Mouse (Mus musculus) cerebellum, adult 9-11 months (tissue): ENCODE data around the gene Ccdc106.
"Not testable (repeated sequence)": the region's sequence is repeated elsewhere in the genome, so short reads cannot be mapped to it uniquely, and the experiment has no call there.

Experiments
- DNase-seq: peaks from one replicate; pipeline ENCODE4 v3.0.0; 2022

Ccdc106 gene

DNA sequence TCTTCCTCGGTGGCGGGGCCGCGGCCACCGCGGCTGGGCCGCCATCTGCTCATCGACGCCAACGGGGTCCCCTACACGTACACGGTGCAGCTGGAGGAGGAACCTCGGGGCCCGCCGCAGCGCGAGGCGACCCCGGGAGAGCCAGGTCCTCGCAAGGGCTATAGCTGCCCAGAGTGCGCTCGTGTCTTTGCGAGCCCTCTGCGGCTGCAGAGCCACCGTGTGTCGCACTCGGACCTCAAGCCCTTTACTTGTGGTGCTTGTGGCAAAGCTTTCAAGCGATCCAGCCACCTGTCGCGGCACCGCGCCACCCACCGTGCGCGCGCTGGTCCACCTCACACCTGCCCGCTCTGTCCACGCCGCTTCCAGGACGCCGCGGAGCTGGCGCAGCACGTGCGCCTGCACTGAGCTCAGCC lies 32.6 kb downstream of the Ccdc106 start:
- DNase-seq, result peak; percentile 62

DNA sequence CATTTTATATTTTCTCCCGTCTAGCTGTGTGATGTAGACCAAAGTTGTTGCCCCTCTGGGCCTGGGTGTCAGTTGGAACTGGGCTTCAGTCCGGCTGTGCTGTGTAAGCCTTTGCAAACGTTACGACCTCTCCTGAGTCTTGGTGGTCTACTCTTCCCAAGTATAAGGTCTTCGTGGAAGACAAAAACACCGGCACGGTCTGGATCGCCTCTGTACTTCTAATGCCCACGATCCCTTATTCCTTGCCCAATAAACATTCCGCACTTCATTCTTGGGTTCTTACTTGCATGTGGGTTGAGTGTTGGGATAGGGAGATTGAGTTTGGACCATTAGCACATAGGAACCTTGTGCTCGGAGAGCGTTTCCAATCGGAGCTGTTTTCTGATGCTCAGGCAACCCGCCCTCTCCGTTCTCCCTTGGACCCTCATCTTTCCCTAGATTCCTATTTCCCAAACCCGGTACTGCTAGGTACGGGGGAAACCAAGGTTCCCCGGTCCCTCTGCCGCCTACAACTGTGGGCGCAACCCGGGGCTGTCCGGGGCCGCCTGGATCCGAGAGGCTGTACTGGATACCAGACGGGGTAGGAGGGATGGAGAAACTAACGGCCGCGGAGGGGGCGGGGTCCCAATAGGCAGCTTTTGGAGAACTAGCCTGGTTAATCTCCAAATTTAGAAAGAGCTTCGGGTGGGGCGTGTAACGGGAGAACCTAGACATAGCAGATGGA lies 33.3 kb downstream of the Ccdc106 start:
- peak; percentile 50 for DNase-seq

DNA sequence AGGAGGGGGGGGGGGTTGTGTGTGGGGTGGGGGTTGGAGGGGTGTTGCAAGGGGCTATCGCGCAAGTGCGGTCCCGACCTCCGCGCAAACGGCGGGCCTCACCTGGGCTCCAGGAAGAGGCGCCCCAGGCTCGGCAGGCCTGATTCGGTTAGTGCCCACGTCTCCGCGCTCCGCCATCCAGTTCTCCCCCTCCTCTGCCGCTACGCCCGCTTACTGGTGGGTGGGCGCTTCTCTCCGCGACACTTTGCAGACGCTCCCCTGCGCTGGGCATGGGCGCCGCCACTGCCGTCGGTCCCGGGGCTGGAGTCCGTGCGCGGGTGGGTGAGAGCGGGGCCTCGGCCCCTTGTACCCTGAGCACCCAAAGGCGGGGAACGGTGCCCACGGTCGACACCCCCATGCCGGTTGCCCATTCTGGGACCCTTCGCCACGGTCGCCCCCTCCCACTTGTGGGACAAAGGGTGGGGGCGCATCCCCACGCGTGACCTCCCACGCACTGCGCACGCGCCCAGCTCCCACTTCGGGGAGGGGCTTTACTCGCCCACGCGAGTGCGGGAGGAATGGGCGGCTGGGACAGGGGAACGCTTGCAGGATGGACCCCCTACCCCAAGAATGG lies 36.4 kb downstream of the Ccdc106 start:
- peak; percentile 78 for DNase-seq

DNA sequence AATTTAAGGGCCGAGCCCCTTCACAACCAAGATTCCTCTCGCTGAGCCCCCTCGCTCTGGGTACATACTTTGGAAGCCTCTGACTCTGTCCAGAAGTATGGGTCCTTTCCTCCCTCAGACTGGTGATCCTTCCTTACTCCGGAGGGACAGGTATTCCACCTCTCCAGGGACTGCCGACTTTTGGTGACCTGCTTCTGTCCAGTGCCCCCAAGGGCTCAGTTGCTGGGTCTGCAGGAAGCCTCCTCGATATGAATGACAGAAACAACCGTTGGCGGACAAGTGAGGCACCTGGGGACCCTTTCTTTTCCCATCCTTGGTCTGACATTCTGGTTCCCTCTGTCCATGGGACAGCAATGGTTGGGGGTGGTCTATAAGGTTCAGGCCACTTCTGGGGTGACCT lies 37.0 kb downstream of the Ccdc106 start:
- no peak for DNase-seq

DNA sequence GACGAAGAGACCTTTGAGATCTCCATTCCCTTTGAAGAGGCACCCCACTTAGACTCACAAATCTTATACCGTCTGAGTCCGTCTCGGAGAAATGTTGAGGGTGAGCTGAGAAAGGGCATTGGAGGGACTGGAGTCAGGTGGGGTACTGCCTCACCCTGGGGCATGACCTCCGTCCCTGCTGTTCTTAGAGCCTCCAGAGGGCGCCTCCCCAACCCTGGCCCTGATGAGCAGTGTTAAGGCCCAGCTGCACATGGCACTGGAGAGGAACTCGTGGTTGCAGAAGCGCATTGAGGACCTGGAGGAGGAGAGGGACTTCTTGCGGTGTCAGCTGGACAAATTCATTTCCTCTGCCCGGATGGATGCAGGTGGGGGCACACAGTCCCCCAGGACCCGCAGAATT lies 37.5 kb downstream of the Ccdc106 start:
- DNase-seq, result no peak

DNA sequence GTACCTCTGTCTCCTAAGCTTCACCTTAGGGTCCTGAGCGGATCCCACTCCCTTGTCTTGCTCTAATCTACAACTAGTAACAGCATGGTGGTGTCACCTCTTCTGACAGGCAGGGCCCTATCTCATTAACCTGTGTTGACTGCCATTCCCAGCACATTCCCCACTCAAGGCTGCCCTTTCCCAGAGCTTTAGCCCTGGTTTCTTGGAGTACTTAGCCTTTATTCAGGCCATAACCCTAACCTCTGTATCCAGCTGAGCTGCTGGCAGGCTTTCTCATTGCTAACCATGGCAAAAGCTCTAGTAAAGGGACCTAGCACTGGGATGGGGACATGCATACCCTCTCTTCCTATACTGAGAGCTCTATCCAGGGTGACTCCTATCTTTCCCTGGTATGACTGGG lies 38.3 kb downstream of the Ccdc106 start:
- no peak for DNase-seq

DNA sequence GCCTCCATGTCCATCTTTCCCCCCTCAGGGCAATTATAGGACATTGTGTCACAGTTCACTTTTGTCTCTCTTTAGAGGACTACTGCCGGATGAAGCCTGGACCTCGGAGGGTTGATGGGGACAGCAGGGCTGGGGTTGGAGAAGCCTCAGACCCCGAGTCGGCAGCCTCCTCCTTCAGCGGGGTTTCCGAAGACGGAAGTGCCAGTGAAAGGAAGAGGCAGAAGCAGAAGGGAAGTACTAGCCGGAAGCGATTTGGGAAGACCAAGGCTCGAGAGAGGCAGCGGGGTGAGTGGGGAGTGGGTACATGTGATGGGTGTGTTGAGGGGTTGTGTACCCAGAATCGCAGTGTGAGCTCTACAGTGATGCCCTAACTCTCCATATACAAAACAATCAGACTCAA lies 39.1 kb downstream of the Ccdc106 start:
- peak; percentile 73 for DNase-seq

DNA sequence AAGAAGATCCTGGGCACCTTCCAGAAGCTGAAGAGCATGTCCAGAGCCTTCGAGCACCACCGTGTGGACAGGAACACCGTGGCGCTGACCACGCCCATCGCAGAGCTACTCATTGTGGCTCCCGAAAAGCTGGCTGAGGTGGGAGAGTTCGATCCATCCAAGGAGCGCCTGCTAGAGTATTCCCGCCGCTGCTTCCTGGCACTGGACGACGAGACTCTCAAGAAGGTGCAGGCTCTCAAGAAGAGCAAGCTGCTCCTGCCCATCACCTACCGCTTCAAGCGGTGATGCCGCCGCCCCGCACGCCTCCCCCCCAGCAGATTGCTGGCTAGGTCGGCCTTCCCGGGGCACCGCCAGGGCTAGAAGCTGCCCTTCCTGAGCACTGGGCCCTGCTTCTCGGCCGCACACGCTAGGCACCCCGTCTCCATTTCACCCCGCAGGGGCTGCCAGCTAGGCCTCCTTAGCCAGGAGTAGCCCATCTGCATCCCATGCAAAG lies 39.9 kb downstream of the Ccdc106 start:
- peak; percentile 94 for DNase-seq

DNA sequence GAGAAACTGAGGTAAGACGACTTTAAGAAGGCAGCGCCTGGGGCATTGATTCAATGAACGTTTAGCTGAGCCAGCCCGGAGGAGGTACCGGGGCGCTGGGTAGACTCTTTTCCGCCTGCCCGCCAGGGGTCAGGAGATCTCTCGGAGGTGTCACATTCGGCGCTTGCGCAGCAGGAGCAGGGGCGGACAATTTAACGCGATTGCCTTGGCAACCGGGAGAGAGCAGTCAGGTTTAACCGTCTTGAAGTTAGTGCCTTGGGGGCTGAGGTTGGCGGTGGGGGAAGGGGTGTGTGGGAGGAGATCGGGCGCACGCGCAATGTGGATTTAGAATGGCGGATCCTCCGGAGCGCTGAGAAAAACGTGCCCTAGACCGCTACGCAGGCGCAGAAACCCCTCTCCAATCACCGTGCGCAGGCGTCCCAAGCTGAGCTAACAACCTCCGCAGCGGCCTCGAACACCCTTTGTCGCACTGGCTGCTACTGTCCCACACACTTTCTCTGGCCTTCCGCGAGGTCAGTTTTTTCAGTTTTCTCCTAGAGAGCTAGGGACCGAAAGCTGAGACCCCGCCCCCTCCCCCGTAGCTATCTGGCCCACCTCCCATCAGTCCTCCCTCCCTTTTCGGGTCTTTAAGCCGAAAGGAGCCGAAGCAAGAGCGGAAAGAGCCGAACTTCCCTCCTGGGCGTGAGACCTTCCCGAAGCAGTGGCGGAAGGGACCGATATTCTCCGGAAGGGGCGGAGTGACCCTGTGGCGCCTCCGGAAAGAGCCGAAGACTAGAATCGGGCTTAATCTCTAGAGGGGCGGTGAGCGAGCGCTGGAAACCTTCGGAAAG lies 40.8 kb downstream of the Ccdc106 start:
- DNase-seq, result peak; percentile 98

DNA sequence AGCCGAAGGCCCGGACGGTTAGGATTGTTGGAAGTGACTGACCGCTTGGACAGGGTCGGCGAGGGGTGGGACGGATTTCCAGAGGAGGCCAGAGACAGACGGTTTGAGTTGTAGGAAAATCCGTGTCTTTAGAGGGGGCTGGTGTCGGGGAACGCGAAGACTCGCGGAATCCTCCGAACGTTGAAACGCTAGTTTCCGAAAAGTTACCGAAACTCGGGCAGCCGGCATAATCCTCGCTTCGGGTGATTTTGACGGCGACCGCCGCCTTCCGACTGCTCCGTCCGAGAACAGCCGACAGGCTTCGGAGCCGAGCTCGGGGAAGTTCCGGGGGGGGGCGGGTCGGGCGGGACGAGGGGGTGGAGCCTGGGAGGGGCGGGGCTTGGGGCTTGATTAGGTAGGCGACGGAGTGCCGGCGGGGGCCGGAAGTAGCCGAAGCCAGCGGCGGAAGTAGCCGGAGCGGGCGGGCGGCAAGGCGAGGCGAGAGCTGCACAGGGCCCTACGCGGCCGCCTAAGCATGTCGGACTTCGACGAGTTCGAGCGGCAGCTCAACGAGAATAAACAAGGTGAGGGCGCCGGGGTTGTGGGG lies 41.5 kb downstream of the Ccdc106 start, which contains the start of gene U2af2:
Gene U2af2, plus strand, starts transcription at position 370 of the 586 bp plus-strand sequence.
- peak; percentile 96 for DNase-seq

DNA sequence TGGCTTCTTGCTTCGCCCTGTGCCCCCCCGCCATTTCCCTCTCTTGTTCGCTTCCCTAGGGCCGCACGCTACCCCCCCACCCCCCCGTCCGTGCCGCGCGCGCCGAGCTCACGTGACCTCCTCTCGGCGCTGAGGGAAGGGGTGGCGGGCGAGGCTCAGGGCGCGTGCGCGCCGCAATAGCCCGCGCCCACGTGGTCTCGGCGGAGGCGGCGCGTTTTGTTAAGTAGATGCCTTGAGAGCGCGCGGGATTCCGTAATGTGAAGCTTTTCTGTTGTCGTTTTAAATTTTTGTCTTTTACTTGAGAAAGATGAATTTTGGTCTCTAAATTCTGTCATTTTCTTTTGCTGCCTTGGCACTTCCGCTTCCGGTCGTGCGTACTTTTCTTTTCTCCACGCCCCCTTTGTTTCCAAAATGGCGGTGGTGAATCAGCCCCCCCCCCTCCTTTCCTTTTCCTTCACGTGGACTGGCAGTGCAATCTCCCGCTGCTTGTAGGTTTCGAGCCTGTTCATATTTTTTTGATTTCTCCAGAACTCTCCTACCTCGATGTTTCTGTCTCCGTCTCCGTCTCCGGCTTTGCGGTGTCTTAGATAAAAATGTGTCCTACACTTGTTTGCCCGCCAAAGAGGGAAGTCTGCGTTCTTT lies 42.1 kb downstream of the Ccdc106 start:
- DNase-seq, result no peak

DNA sequence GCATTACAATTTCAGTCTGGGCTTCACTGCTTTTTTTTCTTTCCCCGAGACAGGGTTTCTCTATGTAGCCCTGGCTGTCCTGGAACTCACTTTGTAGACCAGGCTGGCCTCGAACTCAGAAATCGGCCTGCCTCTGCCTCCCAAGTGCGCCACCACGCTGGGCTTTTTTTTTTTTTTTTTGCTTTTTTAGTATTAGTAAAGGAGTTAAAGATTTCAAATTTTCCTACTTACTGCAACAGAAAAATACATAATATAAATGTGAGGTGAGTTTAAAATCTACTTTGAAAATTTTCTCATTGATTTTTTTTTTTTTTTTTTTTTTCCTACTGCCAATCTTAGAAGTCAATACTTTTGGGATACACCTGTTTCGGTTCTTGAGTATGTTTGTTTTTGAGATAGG lies 44.5 kb downstream of the Ccdc106 start:
- no peak for DNase-seq

DNA sequence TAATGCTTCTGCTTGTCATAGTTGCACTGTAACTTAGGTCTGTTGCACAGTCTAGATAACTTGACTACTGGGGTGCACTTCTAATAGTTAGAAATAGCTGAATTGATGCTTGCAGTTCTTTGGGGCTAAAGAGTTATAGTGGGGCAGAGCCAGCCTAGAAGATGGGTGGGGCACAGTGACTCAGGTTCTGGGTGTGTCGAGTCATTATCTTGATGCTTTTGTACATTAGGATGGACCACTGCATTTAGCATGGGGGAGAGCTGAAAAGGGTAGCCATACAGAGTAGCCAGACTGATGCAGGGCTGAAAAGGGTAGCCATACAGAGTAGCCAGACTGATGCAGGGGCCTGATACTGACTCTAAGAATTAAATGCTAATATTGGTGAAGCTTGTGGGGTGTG lies 53.2 kb downstream of the Ccdc106 start:
- no peak for DNase-seq

DNA sequence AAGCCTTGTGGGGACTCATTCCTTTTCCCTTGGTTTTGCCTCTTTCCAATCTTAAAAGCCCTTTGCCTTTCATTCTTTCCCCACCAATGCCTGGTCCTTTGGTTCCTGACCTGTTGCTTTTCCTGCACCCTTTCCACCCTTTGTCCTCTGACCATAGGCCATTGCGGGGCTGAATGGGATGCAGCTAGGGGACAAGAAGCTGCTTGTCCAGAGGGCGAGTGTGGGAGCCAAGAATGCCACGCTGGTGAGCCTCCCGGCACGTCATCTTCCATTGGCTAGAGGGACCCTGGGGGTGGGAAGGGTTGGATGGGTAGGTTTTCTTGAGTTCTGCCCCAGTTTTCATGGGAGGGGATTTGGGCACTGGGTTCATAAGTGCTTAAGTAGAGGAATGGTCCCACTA lies 54.6 kb downstream of the Ccdc106 start:
- no peak for DNase-seq

DNA sequence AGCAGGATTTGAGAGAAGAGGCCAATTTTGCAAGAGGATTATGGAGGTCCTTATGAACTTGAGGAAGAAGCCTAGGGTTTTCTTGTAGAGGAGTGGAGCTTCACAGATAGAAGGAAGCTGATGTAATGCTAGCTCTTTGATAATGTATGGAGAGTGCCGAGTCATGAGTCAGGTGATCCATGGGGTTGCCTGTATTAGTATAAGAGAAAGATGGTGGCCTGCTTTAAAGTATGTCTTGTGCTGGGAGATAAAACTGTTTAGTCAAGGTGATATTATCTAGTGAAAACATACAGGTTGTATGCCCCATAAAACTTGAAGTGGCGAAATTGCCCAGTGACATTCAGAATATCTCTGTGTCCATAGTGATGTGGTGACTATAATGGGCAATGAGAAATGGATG lies 56.6 kb downstream of the Ccdc106 start:
- DNase-seq, result no peak

DNA sequence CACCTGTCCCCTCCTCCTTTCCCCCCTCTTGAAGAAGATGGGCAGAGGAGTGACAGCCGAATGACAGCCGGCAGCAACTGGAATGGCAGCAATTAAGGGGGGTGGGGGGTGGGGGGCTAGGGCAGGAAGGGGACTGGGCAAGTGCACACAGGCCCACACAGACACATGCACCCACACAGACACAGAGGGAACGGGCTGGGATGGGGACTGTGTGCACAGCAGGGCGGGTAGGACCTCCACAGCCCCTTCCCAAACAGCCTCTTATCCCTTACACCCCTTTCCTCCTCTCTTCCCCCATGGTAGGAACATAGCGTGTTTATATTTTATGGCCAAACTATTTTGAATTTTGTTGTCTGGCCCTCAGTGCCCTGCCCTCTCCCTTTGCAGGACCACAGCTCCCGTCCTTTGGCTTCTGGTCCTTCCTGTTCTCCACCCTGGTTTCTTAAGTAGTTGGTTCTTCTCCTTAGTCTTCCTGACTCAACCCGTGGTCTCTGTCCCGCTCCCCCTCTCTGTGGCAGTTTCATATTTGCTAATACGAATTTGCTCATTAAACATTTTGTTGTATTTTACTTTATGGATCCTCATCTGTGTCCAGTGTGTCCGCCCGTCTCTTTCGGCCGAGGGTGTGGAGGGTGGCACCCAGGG lies 59.1 kb downstream of the Ccdc106 start:
- DNase-seq, result not testable (repeated sequence)

DNA sequence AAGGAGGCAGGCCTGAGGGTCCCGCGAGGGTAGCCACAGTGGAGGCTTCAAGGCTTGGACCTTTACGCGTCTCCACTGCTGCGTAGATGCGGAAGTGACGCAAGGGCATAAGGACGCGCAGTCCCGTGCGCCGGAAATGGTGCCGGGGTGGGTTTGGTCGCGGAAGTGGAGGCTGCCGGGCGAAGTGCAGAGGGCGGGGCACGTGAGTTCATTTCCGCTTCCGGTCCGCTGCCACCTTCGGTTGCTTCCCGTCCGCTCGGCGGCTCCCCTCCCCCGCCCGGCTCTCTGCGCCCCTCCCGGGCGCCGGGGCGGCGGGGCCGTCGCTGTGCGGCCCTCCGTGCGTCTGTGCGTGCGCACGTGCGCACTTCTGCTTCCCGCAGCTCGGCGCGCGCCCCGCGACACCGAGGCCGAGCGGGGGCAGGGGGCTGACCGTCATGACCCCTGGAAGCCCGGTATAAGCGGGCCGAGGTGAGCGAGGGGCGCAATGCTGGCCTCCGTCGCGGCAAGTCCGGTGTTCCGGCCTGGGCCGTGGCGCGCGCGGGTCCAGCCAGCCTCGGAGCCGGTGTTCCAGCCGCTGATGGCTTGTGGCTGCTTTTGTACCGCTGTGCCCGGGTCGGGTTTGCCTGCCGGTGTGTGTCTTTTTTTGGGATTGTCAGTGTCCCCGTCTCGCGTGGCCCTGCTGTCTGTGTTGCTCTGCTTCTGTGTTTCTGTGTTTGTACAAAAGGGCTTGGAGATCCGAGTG lies 59.8 kb downstream of the Ccdc106 start, which contains the start of gene Epn1:
Gene Epn1, plus strand, starts transcription at position 226 of the 742 bp plus-strand sequence.
- DNase-seq, result peak; percentile 97

DNA sequence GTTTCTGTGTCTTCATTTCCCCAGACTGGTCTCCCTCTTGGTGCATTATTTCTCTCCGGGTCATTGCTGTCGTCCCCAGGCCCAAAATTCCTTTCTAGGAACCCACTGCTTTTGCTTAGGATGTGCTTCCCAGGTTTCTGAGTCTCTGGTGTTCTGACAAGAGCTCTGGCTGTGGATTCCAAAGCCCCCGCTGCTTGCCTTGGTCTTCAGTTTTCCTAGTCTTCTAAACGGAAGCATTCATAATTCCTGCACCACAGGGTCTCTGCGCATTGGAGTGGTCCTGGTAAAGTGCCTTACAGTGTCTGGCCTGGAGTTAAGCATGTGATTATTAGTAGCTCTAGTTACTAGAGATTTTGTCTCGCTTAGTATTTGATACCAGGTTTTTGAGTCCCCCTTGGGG lies 60.5 kb downstream of the Ccdc106 start:
- peak; percentile 47 for DNase-seq

DNA sequence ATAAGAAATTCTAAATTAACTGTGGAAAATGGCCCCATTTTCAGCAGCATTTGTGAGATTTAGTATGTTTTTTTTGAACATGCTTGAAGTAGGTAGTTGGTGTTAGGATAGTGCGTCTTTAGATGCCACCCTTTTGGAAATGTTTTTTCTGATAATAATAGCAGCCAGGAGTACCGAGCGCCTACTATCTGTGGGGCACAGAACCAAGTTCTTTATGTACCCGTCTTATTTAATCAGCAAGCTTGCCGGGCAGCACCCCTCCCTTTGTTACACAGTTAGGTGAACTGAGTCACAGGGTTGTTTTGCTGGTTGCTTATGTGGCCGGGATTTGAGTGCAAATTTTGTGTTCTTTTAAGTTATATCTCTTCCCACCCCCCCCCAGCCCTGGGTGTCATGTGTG lies 60.9 kb downstream of the Ccdc106 start:
- peak; percentile 31 for DNase-seq

DNA sequence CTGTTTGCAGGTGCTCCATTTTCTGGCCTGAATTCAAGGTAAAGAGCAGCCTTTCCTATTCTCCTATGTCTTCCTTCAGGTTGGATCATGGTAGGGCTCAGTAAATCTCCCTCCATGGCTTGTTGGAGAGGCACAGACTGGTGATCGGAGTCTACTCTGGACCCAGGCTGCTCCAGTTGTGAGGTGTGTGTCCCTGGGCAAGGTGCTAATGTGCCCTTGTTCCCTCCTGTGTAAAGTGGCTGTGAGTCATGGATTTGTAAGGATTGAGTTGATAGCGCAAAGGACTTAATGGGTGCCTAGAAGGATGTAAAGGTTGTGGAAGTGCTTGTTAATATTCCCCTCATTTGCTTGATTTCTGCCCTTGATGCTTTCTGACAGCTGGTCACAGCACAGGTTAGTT lies 61.6 kb downstream of the Ccdc106 start:
- peak; percentile 15 for DNase-seq
